Mouse (Mus musculus): ENCODE results near the gene Pakap.

DNA sequence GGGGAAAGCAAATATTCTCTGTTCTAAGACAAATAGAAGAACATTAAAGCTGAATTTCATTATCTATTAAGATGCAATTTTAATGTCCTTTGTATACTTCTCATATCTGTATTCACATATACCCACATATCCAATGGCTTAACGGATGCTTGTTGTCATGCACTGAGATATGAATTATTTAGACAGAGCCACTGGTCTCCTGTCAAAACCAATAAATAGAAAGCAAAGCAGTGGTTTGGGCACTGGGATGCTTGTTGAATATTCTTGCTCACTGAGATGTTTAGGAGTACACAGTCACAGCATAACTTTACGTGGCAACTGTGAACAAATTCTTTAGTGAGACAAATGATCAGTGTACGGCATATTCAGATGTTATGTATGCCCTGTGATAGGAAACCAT, 73.0 kb downstream of the Pakap start:
- no peak for TF ChIP-seq CTCF (IDR thresholded peaks at IDR 0.05; ENCODE audit: borderline replicate concordance, extremely low read depth, insufficient read depth, insufficient read length)
- TF ChIP-seq POLR2A (IDR thresholded peaks at IDR 0.05; ENCODE audit: borderline replicate concordance, extremely low read depth, insufficient read depth, insufficient read length, poor library complexity, severe bottlenecking): no peak
